Mouse (Mus musculus): Measurements from ENCODE around the gene Rnf212b.
A peak's percentile ranks its signal among the peaks of the same experiment; 100 is the strongest.

Gene Rnf212b

DNA sequence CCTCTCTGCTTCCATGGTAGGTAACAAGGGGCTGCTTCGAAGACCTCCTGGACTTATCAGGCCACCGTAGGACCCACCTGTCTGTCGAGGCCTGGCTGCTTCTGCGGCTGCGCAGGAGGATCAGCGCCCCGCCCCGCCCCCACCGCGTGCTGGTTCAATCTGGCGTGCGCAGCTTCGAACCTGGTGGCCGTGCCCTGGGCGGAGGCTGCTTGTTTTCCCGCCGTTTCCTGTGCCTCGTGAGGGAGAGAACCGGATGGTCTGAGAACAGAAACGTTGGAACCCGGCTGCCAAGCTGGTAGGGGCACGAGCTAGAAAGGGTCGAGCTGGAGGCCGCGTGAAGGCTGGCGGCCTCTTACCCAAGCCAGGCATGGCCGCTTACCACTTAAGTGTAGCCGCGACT, at the start of gene Rnf212b:
TSS of gene Rnf212b (plus strand) at position 151 of the 400 bp plus-strand sequence.
- DNase-seq, result no peak

GRCm38 (mm10) chr14:54766937-54767336, 47.0 kb upstream of the Rnf212b start:
- peak; percentile 72 for DNase-seq

DNA sequence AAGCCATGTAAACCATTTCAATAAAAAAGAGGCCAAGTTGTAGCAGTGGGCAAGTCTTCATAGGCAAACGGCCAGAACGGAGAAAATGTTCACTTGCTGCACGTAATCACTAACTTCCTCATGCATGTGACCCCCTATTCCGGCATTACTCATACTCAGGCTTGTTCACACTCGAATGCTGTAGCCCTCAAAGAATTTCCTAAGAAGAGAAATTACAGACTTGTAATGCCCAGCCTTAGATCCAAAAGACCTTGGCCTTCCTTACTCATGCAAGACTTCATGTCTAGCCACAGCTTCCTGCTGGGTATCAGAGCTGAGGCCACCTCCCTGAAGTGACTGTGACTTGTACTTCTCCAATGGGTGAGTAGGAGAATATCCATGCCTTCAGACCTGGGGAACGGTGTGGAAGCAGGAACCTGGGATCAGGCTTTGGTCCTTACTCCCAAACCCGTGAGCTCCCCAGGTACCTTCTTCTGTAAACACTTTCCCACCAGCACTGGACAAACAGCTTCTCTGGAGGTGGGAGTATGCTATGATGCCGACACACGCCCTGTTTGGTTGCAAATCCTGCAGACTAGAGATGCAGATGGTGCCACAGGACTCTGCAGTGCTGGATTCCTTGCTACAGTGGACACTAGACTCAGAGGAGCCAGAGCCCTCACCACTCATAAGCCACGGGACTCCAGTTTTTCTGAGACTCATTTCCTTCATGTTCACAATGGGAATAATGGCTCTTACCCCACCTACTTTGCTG, 45.5 kb upstream of the Rnf212b start:
- no peak for DNase-seq

DNA sequence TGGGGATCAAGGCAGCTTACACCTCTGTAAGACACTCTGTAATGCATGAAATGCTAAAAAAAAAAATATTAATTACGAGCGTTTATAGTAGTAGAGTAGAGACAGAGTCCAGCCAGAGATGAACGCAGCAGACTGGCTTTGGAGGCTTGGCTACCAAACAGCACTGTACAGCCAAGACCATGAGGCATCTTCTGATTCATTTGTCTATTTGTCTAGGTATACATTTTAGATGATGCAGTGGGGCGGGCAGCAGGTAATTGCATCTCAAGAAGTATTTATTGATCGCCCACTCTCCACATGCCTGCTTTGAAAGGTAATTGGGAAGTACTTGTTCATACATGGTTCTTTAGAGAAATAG, 44.9 kb upstream of the Rnf212b start:
- no peak for DNase-seq

DNA sequence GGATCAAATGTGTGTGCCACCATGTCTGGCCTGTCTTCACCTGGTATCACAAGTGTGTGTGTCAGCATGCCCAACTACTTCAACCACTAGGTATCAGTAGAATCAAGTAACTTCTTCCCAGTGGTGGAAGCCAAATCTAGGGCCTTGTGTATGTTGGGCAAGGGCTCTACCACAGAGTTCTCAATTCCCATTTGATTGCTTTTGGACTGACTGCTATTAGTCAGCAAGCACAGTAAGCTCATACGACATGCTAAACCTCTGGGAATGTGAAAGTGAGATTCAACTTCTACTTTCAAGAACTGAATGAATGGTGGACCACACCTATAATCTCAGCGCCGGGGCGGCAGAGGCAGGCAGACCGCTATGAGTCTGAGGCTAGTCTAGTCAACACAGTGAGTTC, 43.6 kb upstream of the Rnf212b start:
- DNase-seq, result no peak

- DNase-seq, result peak; percentile 69
Observed at GRCm38 (mm10) chr14:54772333-54772856, 41.5 kb upstream of the Rnf212b start.

GRCm38 (mm10) chr14:54775534-54776041, 38.4 kb upstream of the Rnf212b start:
- DNase-seq, result no peak

GRCm38 (mm10) chr14:54776768-54777167, 37.2 kb upstream of the Rnf212b start:
- no peak for DNase-seq

GRCm38 (mm10) chr14:54777893-54778292, 36.0 kb upstream of the Rnf212b start:
- no peak for DNase-seq

DNA sequence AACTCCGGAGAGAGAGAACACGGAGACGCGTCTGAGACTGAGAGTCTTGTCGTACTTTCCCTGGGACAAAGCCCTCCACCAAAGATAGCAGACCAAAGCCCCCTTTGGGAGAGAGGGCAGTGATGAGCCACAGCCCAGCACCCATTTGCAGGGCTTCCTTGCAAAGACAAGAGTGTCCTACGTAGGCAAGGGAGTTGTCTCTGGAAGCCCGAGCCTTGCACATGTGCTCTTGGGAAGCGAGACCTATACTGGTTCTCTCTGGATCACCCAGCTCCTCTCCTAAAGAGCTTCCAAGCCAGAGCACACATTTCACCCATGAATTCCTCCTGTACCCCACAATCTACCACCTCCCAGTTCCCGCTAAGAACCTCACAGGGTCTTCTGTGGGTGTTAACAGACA, 33.9 kb upstream of the Rnf212b start:
- DNase-seq, result no peak

DNA sequence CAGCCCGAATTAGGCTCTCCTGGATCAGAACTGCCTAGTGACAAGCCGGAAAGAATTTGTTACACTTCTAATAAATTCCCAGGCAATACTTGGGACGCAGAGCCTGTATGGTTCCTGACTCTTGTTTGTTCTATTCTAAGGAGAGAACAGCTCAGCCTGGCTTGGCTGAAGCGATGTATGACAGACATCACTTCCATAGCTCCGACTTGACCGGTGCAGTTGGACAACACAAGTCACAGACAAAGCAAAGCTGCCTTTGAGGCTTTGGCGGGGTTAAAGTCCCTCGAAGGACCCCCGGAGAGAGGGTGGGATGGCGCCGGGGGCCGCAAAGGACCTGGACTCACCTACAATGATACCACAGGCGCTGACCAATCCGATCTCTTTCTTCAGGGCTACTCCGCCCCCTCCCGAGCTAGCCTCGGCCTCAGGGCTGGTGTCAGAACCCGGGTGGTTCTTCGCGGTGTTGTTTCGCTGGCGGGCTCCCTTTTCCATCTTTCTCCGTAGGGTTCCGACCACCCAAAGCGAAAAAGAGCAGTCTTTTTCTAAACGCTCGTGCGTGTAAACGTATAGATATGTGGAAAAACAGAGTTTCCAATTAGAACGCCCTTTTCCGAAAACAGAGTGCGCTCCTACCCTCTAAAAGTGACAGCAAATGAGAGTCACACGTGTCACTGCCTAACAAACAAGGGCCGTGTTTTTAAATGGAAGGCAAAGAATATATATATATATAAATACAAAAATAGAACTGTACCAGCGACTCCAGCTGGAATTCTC, 32.9 kb upstream of the Rnf212b start:
- peak; percentile 88 for DNase-seq

- peak; percentile 85 for DNase-seq
Observed at GRCm38 (mm10) chr14:54781610-54782365, 32.2 kb upstream of the Rnf212b start, which contains the start of gene Slc7a8. Slc7a8 (minus strand) TSS chr14:54781946.

DNA sequence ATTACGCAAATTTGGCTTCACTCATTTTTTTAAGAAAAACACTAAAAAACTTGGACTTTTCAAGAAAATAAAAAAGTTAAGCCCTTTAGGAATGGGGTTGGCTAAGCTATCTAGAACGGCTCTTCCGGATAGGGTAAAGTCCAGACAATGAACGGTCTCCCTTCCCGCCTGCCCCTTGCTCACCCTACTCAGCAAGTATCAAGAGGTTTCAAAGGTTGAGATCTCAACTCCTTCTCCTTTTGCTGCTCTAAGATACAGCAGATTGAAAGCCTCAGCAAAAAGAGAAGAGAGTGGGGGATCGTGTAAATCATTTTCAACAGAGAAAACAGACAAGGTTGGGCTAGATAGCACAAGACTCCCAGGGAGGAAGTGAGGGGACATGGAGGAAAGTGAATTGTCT, 31.0 kb upstream of the Rnf212b start:
- no peak for DNase-seq

DNA sequence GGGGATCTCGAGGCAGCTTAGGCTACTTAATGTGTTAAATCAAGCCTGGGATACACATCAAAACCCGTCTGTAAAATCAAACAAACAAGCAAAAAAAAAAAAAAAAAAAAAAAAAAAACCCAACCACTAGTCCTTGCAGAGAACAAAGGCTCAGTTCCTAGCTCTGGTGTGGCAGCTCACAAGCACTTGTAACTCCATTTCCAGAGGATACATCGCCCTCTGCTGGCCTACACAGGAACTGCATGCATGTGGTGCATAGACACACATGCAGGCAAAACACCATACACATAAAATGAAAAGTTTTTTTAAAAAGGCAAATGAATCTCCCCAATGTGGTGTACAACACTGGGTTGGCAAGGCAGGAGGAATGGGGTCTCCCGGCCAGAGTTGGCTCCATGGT, 28.0 kb upstream of the Rnf212b start:
- no peak for DNase-seq

DNA sequence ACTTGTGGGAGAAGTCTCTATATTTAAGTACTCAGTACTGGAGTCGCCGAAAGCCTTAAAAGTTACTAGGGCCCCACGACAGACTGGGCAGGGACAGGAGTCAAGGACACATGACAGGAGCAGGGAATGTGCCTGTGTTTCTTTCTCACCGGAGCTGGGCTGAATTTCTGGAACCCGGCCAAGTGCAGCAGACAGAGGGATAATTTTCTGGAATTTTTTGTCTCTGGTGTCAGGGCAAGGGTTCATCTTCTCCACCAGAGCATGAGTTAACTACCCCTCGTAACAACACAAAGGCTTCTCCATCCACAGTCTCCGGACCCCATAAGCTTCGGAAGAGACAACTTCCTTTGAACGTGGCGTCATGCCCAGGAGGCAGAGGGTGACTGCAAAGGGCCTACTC, 27.5 kb upstream of the Rnf212b start:
- no peak for DNase-seq

DNA sequence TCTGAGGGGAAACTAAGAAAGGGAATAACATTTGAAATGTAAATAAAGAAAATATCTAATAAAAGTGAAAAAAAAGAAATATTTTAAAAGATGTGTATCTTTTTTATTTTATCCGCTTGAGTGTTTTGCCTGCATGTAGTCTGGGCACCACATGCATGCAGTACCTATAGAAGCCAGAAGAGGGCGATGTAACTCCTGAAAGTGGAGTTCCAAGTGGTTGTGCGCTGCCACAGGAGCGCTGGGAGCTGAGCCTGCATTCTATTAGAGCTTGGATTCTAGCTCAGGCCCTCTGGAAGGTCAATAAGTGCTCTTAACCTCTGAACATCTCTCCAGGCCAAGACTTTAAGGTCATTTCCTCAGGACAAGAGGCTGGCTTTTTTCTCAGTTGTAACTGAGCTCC, 26.7 kb upstream of the Rnf212b start:
- no peak for DNase-seq

- DNase-seq, result no peak
Observed at GRCm38 (mm10) chr14:54788231-54788630, 25.7 kb upstream of the Rnf212b start.

DNA sequence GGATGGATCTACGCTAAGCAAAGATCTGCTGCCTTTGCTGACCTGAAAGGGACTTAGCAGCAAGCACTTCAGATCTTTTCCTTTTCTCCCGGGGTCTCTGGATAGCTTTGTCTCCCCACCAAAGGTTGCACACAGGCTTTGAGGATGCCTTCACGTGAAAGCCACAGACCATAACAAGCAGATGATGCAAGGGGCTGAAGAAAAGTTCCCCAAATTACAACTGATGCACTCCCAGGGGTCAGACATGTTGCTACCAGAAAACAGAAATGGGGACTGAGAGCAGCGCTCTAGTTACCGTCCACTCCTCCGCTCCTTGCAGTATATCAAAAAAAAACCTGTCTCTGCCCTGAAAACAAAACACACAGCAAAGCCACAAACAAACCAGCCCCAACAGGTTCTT, 21.8 kb upstream of the Rnf212b start:
- DNase-seq, result no peak

DNA sequence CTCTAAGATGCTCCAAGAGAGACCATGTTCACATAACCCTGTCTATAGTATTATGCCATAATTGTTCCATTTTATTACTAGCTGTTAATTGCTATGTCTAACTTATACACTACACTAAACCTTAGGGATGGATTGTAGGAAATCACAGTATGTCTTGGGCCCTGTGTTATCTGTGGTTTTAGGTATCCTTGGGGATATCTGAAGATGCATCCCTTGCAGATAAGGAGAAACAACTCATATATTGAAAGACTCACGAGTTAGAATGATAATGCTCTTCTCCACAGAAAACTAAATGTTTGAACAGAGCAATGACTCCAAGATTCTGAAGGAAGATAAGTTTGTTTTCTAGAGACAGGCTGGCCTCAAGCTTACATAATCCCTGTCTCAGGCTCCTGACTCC, 20.6 kb upstream of the Rnf212b start:
- DNase-seq, result no peak

- DNase-seq, result no peak
Observed at GRCm38 (mm10) chr14:54793894-54794830, 19.8 kb upstream of the Rnf212b start.

DNA sequence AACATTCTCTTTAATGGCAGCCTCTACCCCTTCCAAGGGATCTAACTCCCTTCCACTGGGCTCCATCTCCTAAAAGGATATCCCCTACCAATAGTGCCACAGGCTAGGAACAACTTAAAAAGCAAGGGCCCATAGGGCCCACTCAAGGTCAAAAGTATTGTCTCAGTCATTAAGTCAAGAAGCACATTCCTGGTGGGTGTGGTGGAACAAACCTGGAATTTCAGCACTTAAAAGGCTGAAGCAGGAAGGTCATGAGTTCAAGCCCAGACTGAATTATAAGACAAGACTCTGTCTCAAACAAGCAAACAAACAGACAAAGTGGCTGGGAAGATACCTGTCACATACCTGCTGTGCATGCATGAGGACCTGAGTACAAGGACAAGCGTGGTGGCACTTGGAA, 18.0 kb upstream of the Rnf212b start:
- no peak for DNase-seq

DNA sequence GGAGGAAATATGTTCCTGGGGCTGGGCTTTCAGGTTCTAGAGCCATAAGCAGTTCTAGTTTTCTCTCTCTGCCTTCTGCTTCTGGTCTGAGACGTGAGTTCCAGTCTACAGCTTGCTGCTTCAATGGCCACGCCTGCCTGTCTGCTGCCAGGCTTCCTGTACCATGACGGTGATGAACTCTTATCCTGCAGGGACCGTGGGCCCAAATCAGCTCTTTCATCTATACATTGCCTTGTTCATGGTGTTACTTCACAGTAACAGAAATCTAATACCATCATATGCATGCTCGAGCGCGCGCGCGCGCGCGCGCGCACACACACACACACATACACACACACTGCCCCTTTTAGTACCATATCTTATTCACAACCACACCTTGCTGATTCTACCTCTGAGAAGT, 17.2 kb upstream of the Rnf212b start:
- no peak for DNase-seq
